Mouse (Mus musculus): ENCODE measurements around the gene Wwc1. TPM values are rescaled to one million over a fixed set of nuclear protein-coding genes. Genes with fewer than 3 reads are reported as not detected.
"Not testable (repeated sequence)": the region's sequence is repeated elsewhere in the genome, so short reads cannot be mapped to it uniquely, and the experiment has no call there.

The Wwc1 gene
- total RNA-seq, 2 experiments from 2014 or later, result 1.4 to 2.0 TPM

DNA sequence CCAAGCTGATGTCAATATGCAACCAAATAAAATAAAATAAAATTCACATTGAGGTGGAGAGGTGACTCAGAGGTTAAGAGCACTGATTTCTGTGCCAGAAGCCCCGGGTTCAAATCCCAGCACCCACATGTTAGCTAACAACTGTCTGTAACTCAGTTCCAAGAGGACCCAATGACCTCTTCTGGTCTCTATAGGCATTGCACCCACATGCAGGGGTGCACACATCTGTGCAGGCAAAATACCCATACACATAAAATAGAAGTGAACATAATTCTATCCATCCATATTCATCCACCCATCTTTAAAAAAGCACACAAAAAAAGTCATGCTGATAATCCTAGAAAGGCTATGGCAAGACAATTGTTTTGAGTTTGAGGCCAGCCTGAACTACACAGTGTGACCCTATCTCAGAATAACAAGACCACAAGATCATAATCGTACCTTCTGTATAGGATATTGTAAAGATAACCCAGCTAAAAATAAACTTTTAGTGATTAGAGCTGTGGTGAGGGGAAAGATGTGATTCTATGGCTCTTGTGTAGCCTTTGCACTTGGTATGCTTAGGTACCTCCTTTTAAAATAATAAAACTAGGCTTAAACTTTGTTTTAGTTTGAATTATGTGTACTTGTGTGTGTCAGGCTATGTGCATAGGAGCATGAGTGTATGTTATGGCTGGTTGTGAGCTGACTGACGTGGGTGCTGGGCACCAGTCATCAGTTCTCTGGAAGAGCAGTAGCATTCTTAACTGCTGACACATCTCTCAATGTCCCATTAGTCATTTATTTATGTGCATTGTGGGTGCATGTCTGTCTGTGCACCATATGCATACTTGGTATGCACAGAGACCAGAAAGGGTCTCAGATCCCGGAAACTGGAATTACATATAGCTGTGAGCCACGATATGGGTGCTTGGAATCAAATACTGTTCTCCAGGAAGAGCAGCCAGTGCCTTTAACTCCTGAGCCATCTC is 142.9 kb downstream of the Wwc1 start:
- DNase-seq, result peak in 1 of 2 experiments; percentile 21

DNA sequence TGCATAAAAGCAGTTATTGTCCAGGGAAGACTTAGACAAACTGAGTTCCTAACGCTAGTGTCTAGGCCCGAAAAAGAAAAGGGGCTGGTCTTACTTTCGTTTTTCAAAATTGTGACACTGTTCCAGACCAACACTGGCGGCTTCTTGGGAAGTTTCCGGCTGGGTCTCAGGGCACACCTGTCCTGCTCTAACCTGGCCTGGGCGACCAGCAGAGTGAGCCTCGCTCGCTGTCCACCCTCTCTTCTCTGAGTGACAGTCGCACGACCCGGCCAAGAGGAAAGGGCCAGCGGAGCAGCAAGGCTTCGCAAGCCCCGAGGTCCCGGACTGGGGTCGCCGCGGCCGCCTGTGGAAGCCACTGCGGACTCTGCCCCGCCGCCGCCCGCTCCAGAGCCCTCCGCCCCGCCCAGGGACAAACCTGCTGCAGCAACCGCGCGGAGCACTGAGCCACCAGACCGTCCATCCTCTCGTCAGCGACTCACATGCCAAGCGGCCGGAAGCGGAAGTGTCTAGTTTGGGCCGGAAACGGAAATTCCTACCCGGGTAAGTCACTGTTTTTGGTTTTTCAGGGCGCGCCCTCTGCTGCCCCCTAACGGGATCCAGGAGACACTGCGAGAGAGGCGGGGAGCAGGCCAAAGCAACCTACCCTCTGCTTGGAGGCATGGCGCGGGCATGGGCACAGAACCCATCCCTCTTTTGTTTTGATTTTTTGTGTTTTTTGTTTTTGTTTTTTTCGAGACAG is 146.1 kb downstream of the Wwc1 start, which contains the start of gene Rars:
Gene Rars (minus strand): TSS at position 485 of the 739 bp plus-strand sequence.
- DNase-seq, result peak; percentile 96 to 97

DNA sequence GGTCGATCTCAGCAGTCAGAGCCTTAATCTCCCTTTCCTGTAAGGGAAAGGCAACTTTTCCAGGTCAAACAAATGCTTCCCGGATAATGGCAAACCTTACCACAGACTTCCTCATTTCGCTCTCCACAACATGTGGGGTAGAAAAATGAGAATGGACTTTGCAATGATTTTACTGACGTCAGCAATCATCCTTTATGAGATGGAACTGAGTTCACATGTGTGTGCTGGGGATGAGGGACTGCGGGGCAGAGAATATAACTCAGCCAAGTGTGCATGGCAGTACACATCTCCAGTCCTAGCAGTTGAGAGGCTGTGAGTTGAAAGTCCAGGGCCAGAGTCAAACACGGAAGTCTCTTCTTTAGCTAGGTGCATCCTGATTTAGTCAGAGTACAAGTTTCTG is 147.1 kb downstream of the Wwc1 start:
- no peak for DNase-seq

DNA sequence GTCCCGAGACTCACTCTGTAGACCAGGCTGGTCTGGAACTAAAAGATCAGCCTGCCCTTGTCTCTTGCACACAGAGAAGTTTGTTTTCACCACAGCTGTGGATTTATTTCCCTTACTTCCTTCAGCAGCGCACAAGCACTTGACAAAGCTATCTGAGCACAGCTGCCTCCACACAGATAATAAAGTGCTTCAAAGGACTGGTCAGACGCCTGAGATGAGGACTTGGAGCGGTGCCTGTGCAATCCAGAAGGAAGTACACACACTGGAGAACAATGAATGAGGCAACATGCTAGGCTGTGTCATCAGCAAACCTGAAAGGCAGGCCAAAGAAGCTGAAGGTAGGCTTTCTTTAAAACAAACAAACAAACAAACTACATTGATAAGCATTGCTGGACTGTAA is 148.2 kb downstream of the Wwc1 start:
- DNase-seq, result no peak

DNA sequence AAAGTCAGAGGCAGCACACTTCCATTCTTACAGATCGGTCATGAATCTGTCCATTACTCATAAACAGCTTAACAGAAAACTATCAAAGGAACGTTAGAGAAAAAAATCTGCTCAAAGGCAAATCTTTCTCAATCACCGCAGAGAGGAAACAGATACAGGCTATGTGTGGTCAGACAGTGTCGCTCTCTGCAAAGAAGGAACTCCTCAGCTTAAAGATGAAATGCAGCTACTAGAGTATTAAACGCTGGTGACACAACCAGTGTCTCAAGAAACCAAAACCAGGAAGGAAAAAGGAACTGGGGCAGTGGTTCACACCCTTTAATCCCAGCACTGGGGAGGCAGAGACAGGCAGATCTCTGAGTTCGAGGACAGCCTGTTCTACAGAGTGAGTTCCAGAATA is 152.6 kb downstream of the Wwc1 start:
- no peak for DNase-seq

DNA sequence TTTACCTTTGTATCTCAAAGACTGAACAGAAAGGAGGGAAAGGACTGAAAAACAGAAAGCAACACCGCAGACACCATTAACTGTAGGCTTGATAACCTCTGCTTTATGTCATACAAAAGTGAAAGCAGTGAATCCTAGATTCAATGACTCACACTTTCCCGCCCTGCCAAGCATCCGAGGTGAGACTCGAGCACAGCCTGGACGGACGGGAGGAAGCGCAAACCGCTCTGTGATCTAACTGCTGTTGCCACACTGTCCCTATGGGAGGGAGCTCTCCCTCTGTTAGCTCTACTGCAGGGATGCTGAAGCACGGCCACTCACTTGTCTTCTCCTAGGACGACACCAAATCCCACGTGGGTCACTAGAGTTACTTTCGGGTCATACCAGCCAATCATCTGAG is 164.0 kb downstream of the Wwc1 start:
- DNase-seq, result no peak

DNA sequence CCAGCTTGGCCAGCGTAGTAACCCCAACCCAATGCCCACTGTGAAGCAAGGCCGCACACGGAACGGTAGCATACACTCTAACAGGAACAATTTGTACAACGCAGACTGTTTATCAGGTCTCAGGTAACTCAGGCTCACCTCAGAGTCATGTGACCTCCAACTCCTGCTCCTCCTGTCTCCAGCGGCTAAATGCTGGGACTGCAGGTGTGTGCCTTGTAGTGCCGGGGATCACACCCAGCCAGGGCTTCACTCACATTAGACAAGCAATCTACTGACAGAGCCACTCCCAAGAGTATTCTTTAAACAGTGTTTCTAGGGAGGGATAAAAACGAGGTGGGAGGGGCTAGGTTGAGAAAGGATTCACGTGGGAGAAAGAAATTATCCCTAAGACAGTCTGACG is 168.9 kb downstream of the Wwc1 start:
- no peak for DNase-seq

DNA sequence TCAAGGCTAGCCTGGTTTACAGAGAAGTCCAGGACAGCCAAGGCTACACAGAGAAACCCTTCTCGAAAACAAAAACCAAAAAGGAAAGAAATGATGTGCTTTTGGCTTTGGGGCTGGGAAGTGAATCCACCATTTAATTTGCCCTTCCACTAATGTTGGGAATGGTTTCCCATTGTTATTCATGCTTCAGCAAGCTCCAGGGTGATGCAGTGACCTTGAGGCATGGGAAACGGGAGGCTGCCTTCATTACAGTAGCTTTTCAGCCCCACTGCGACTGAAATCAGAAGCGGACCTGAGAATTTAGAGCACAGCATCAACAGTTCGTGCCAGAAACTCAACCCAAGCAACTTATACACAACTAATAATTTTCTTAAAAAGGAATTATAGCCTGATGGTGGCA is 179.0 kb downstream of the Wwc1 start:
- no peak for DNase-seq

DNA sequence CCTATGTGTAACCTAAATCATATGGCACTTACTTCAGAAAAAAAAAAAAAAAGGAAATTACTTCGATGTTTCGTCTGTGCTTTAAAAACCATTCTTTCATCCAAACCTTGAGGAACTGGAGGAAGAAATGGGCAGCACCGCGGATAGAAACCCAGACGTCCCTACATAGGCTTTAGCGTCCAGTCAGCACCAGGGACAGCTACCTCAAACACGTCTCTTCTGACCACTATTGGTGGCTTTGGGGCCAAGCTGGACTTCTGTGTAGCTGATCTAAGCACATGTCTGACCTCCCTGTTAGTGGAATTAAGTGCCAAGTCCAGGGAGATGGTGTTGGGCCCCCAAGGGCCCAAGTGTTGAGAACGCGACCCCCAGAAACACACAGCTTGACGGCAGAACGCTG is 181.5 kb downstream of the Wwc1 start, which contains the start of gene Fbll1:
Gene Fbll1 (minus strand): TSS at position 11 of the 400 bp plus-strand sequence.
- peak; percentile 11 to 35 for DNase-seq

DNA sequence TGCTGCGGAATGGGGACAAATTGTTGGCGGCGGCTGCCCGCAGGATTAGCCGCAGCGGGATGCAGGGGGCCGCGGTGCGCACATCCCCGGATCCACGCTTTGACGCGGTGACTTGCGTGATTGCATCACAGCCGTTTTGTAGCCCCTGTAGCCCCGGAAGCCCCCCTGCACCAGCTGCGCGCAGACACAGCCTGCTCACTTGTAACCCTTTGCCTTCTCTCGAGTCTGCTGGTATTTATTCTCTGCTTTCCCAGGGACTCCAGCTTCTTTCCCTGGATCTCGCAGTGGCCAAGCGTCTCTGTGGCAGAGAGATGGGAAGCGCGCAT is 181.9 kb downstream of the Wwc1 start:
- no peak for DNase-seq

DNA sequence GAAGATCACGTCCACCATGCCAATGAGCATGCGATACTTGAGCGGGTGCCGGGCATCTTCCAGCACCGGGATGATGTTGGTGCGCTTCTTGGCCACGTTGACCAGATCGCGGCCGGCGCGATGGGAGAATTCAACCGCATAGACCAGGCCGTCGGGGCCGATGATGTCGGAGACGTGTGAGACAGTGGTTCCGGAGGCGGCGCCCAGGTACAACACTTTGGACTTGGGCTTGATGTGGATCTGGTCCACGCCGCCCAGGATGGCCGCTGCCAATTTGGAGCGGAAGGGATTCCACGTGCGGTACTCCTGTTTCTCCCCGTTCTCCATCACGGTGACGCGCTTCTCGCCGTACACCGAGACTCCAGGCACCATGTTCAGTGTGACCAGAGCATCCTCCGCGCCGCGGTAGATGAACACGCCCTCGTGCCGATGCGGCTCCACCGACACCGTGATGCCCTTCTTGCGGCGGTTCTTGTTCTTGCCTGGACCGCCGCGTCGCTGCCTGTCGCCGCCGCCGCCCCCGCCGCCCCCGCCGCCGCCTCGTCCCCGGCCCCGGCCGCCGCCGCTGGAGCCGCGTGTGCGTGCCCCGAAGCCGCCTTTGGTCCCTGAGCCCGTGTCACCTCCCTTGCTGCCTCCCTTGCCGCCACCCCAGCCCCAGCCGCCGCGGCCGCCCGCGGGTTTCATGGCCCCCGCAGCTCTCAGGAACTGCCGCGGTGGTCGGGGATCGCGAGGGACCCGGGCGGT is 182.4 kb downstream of the Wwc1 start:
- no peak for DNase-seq

DNA sequence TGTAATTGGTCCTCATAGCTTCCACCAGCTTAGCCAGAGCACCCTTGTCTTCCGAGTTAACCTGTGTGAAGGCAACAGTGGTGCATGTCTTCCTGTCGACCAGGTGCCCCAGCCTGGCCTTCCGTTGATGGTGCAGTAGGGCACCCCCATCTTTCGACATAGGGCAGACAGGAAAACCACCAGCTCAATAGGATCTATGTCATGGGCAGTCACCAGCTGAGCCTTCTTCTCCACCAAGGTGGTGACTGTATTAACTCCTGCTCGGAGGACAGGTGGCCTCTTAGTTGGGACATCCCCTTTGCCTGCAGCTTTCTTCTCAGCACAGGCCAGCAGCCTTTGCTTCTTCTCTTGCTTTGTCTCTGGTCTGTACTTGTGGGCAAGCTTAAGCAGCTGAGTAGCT is 187.5 kb downstream of the Wwc1 start:
- DNase-seq, result not testable (repeated sequence)

DNA sequence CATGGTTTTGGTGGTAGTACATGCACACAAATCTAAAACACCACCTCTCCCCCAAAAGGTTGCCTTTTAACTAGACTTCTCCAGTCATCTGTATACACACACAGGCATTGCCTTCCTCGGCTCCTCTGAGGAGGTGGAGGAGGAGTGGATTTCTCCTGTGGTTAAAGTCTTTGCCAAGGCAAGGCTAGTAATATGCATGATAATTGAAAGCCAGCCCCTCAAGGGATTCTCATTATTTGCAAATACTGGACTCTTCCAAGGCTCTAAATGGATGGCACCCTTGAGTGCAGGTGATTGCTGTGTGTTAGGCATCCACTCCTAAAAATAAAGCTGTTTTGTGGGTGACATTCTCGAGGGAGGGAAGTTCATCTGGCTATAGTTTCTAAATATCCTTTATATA is 191.9 kb downstream of the Wwc1 start:
- DNase-seq, result no peak

Other genes with a start within 250 kb of the Wwc1 start
- 10 to 100 TPM; 19.0 to 21.5 TPM for gene Pank3, start 211.0 kb downstream of the Wwc1 start, total RNA-seq (2021)
- not detected for gene Fbll1, start 181.6 kb downstream of the Wwc1 start, total RNA-seq (2021)
- 10 to 100 TPM; 35.6 to 36.2 TPM for gene Rars, start 146.0 kb downstream of the Wwc1 start, total RNA-seq (2021)